6 mouse cellular contexts compared by ENCODE assay signal in genomic region chr6:58544971-58545370, GRCm38 (mm10). TPM values are rescaled to one million over a fixed set of nuclear protein-coding genes. Genes with fewer than 3 reads are reported as not detected.
DNase-seq lines count a peak whose midpoint lies in the region; ATAC-seq and TF ChIP-seq lines count a peak whose summit lies in the region.
"Not testable (repeated sequence)": the region's sequence is repeated elsewhere in the genome, so short reads cannot be mapped to it uniquely, and the experiment has no call there.

No protein-coding gene starts in this region.

- in situ Hi-C loops in ES-E14 (cut with MboI; ENCODE audit: low sequenced_read_pairs in 2 of 2, unreplicated experiment in 2 of 2) = not testable (repeated sequence)

- H3K9me3 ChIP-seq in ES-E14 (ENCODE audit: control insufficient read depth, insufficient read depth, low read depth, low read length); kidney, embryonic 16.5 days (ENCODE audit: low read length): not testable (repeated sequence)

- not testable (repeated sequence) for H3K4me2 ChIP-seq in kidney, embryonic 16.5 days (replicated peaks; ENCODE audit: low read depth, low read length)

- H3K36me3 ChIP-seq in ES-E14 (ENCODE audit: control insufficient read depth, insufficient read depth, low read length, poor library complexity, severe bottlenecking); kidney, embryonic 16.5 days (ENCODE audit: insufficient read depth, low read length): not testable (repeated sequence)

- 3% methylated on average over 2 of the region's 2 CpGs for WGBS in kidney, embryonic 16.5 days

- H3K27ac ChIP-seq in ES-E14 (ENCODE audit: insufficient read depth, low read depth, low read length, poor library complexity, severe bottlenecking); kidney, embryonic 16.5 days (ENCODE audit: low read length): not testable (repeated sequence)
- H3K27ac ChIP-seq in layer of hippocampus, adult 2 months = peak overlapping the region; percentile 59; the same call in 1 of the 2 replicates

- not testable (repeated sequence) for DNase-seq in ES-E14 (ENCODE audit: low read depth, low spot score); layer of hippocampus, adult 2 months (ENCODE audit: low spot score in 2 of 2)
- peak; percentile 4 for DNase-seq in embryo, embryonic 10 days (ENCODE audit: low spot score)
- DNase-seq in embryo, embryonic 9.5 days (ENCODE audit: extremely low spot score) = peak; percentile 18
- DNase-seq in neural tube, embryonic 10.5 days (ENCODE audit: extremely low spot score, low spot score) = peak; percentile 20

- H3K4me1 ChIP-seq in ES-E14 (ENCODE audit: control insufficient read depth in 2 of 2, insufficient read depth in 2 of 2, low read length in 2 of 2, poor library complexity in 1 of 2); kidney, embryonic 16.5 days (ENCODE audit: insufficient read depth, low read length): not testable (repeated sequence)

- H3K27me3 ChIP-seq in kidney, embryonic 16.5 days (ENCODE audit: insufficient read depth, low read length) = not testable (repeated sequence)

- H3K9ac ChIP-seq in ES-E14 (ENCODE audit: insufficient read depth, low read depth, low read length, poor library complexity, severe bottlenecking); kidney, embryonic 16.5 days (replicated peaks; ENCODE audit: low read length): not testable (repeated sequence)

- H3K4me3 ChIP-seq in ES-E14 (ENCODE audit: insufficient read depth in 1 of 2, low read depth in 1 of 2, low read length in 2 of 2, poor library complexity in 1 of 2, severe bottlenecking in 1 of 2); kidney, embryonic 16.5 days (ENCODE audit: low read length); layer of hippocampus, adult 2 months: not testable (repeated sequence)

- not testable (repeated sequence) for TF ChIP-seq CTCF in layer of hippocampus, adult 2 months (conservative IDR thresholded peaks at IDR 0.05)

- ATAC-seq in kidney, embryonic 16.5 days (ENCODE audit: low FRiP score, low TSS enrichment) = peak; percentile 71

TF ChIP-seq in ES-E14, 5 proteins besides CTCF, POLR2A, EP300 and RAD21:
- 0 out of 2 replicates have a peak, but pooled peaks have one; percentile 9 for TF ChIP-seq ZNF384 (IDR thresholded peaks at IDR 0.05; ENCODE audit: low read depth, low read length)

RNA-seq across cellular contexts. Expression of gene Abcg2, which starts 39.4 kb away (rescaled TPM):
- total RNA-seq in ES-E14 (2012; rRNA removed) = 138 and 140 TPM in 2 replicates
- 117 and 124 TPM in 2 replicates for polyA plus RNA-seq in kidney, embryonic 16.5 days (2015; fragmentation: Nextera tagmentation; extraction: Ambion mirVana)
- 10 to 100 TPM; 19.8 to 23.8 TPM for total RNA-seq in layer of hippocampus, adult 2 months (2021)
